Mouse (Mus musculus) kidney, adult 2 months (tissue): ENCODE data around the gene Nlgn3.

Experiments
- CTCF ChIP-seq: fragments of 200-500 bp; conservative IDR thresholded peaks from 2 replicates; pipeline ENCODE4 v1.5.1; 2011; ENCODE audit warnings: low read depth, mild to moderate bottlenecking, control low read depth, low read length, moderate library complexity, mixed read lengths; ENCODE audit not compliant: insufficient read depth, insufficient read length
- POLR2A ChIP-seq: fragments of 200-500 bp; IDR thresholded peaks from one replicate; pipeline ENCODE4 v1.6.1; 2011; ENCODE audit warnings: low read depth, low read length, control low read depth

GRCm38 (mm10) chrX:101299473-101300426 is 782 bp downstream of the Nlgn3 start:
- no peak for TF ChIP-seq CTCF
- TF ChIP-seq POLR2A = no peak
